Mouse (Mus musculus): ENCODE measurements around the gene Btbd6.

DNA sequence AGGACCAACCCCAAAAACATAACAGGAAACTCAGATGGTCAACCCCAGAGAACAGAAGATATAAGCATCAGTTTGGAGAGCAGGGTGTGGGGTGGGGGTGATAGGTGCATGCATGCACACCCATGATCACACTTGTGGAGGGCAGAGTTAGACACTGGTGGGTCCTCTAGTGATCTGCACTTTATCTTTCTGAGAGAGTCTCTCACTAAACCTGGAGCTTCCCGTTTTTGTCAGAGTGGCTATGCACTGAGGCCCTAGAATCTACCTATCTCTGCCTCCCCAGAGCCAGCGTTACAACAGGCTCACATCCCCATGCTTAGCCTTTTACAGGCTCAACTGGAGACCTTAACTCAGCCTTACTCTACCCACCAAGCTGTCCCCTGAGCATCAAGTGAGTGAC, 15.2 kb downstream of the Btbd6 start:
- TF ChIP-seq CTCF (IDR thresholded peaks at IDR 0.05; ENCODE audit: borderline replicate concordance, insufficient read depth, low read length) (no peak), POLR2A (IDR thresholded peaks at IDR 0.05; ENCODE audit: low read depth, low read length) (no peak)
